Comparison of ENCODE assay signal across 31 mouse cellular contexts in genomic region chr4:128844566-128844965, GRCm38 (mm10). TPM values are rescaled to one million over a fixed set of nuclear protein-coding genes. Genes with fewer than 3 reads are reported as not detected.
DNase-seq lines count a peak whose midpoint lies in the region; ATAC-seq and TF ChIP-seq lines count a peak whose summit lies in the region.
"Had no signal": no experiment of that assay in that cellular context is flagged by ENCODE, and none has a peak within 500 bp of the region (broad histone marks: within the 10 kb centered on the region; RNA-seq: fewer than 3 reads in every experiment).

No protein-coding gene starts in this region.

- intact Hi-C loops in left cerebral cortex, postnatal 14 days (cut with DNase I), result no loop called here

- H3K27ac ChIP-seq in hindbrain, embryonic 10.5 days, result peak overlapping the region; percentile 36; the same call in 1 of the 2 replicates
- no peak overlapping the region for H3K27ac ChIP-seq in hindbrain, embryonic 11.5 days (ENCODE audit: low read depth, low read length)
- H3K27ac ChIP-seq in midbrain, embryonic 14.5 days (replicated peaks; ENCODE audit: low read depth, low read length), result no peak overlapping the region; the same call in 1 of the 2 replicates
- H3K27ac ChIP-seq in midbrain, embryonic 16.5 days (ENCODE audit: low read length), result no peak overlapping the region
- no peak overlapping the region for H3K27ac ChIP-seq in forebrain, embryonic 14.5 days (ENCODE audit: low read depth, low read length)
- no peak overlapping the region for H3K27ac ChIP-seq in stomach, postnatal 0 days (replicated peaks)
- H3K27ac ChIP-seq: embryonic facial prominence, embryonic 13.5 days; hindbrain, embryonic 12.5 days; liver, embryonic 14.5 days; midbrain, embryonic 10.5 days had no signal

- no peaks in the 10 kb centered on the region for H3K27me3 ChIP-seq in hindbrain, embryonic 10.5 days (ENCODE audit: insufficient read depth, poor library complexity, severe bottlenecking)
- no peaks in the 10 kb centered on the region for H3K27me3 ChIP-seq in hindbrain, embryonic 11.5 days (ENCODE audit: control insufficient read depth, insufficient read depth, low read length)
- no peaks in the 10 kb centered on the region for H3K27me3 ChIP-seq in midbrain, embryonic 14.5 days (ENCODE audit: control insufficient read depth, insufficient read depth, low read length)
- no peaks in the 10 kb centered on the region for H3K27me3 ChIP-seq in midbrain, embryonic 16.5 days (ENCODE audit: control insufficient read depth, insufficient read depth, low read depth, low read length)
- H3K27me3 ChIP-seq in forebrain, embryonic 14.5 days (replicated peaks; ENCODE audit: control insufficient read depth, insufficient read depth, low read length), result no peaks in the 10 kb centered on the region
- H3K27me3 ChIP-seq in stomach, postnatal 0 days (ENCODE audit: control insufficient read depth, insufficient read depth, low read length), result no peaks in the 10 kb centered on the region
- H3K27me3 ChIP-seq: embryonic facial prominence, embryonic 13.5 days; hindbrain, embryonic 12.5 days; Patski had no signal

- no peak for DNase-seq in hindbrain, embryonic 10.5 days (ENCODE audit: low spot score)
- no peak for DNase-seq in hindbrain, embryonic 11.5 days (ENCODE audit: low spot score)
- DNase-seq in midbrain, embryonic 14.5 days, result peak; percentile 23
- DNase-seq in forebrain, embryonic 14.5 days (ENCODE audit: low spot score), result peak; percentile 13
- DNase-seq in stomach, postnatal 0 days (ENCODE audit: low spot score), result no peak
- no peak for DNase-seq in thymus, postnatal 25 days
- no peak for DNase-seq in left cerebral cortex, postnatal 14 days (ENCODE audit: low spot score in 2 of 2)
- DNase-seq: adrenal gland, postnatal 10 days; cerebellum, adult 11 months; cerebellum, adult 9-11 months; embryo, embryonic 11 days; gastrocnemius, postnatal 10 days; heart, postnatal 14 days; kidney, adult 8-10 months; kidney, postnatal 10 days; layer of hippocampus, adult 9-11 months; liver; lung, adult 2 months; lung, postnatal 14 days; right cerebral cortex, adult 18-20 months; spleen, adult 18-20 months; thymus, adult 2 months; thymus, postnatal 4 days had no signal

- peaks cover 44% of the 10 kb centered on the region for H3K4me1 ChIP-seq in hindbrain, embryonic 10.5 days (replicated peaks)
- 0 out of 2 replicates have a peak, but pooled peaks cover 2% of the 10 kb centered on the region for H3K4me1 ChIP-seq in hindbrain, embryonic 11.5 days (replicated peaks; ENCODE audit: control insufficient read depth, insufficient read depth, low read length)
- peaks cover 5% of the 10 kb centered on the region; the same call in 1 of the 2 replicates for H3K4me1 ChIP-seq in midbrain, embryonic 14.5 days (ENCODE audit: control insufficient read depth, insufficient read depth, low read length)
- peaks cover 4% of the 10 kb centered on the region; the same call in 1 of the 2 replicates for H3K4me1 ChIP-seq in midbrain, embryonic 16.5 days (ENCODE audit: control insufficient read depth, insufficient read depth, low read length)
- H3K4me1 ChIP-seq in forebrain, embryonic 14.5 days (ENCODE audit: control insufficient read depth, insufficient read depth, low read length), result peaks cover 8% of the 10 kb centered on the region
- H3K4me1 ChIP-seq in stomach, postnatal 0 days (replicated peaks; ENCODE audit: control insufficient read depth, insufficient read depth), result peaks cover 5% of the 10 kb centered on the region

- ATAC-seq in hindbrain, embryonic 11.5 days (ENCODE audit: low FRiP score), result no peak
- no peak for ATAC-seq in midbrain, embryonic 14.5 days (ENCODE audit: low FRiP score, low TSS enrichment)
- no peak for ATAC-seq in midbrain, embryonic 16.5 days
- 0 out of 2 replicates have a peak, but pooled peaks have one; percentile 2 for ATAC-seq in forebrain, embryonic 14.5 days
- peak; percentile 34; the same call in 1 of the 2 replicates for ATAC-seq in stomach, postnatal 0 days (ENCODE audit: low FRiP score, low TSS enrichment)
- ATAC-seq: intestine, embryonic 16.5 days; Patski had no signal

- no peak for TF ChIP-seq CTCF in stomach, postnatal 0 days (IDR thresholded peaks at IDR 0.05; ENCODE audit: low read depth)

- no peak overlapping the region for H3K9ac ChIP-seq in hindbrain, embryonic 11.5 days (ENCODE audit: low read depth, low read length)
- H3K9ac ChIP-seq in midbrain, embryonic 14.5 days (replicated peaks; ENCODE audit: low read length), result no peak overlapping the region
- no peak overlapping the region for H3K9ac ChIP-seq in midbrain, embryonic 16.5 days (ENCODE audit: low read depth, low read length)
- no peak overlapping the region for H3K9ac ChIP-seq in forebrain, embryonic 14.5 days (ENCODE audit: low read length)
- no peak overlapping the region for H3K9ac ChIP-seq in stomach, postnatal 0 days (ENCODE audit: low read length)
- H3K9ac ChIP-seq: embryonic facial prominence, embryonic 13.5 days; hindbrain, embryonic 12.5 days; liver, embryonic 14.5 days had no signal

- no peak overlapping the region for H3K4me2 ChIP-seq in hindbrain, embryonic 11.5 days (replicated peaks; ENCODE audit: low read depth, low read length)
- no peak overlapping the region for H3K4me2 ChIP-seq in midbrain, embryonic 14.5 days (ENCODE audit: low read length)
- no peak overlapping the region for H3K4me2 ChIP-seq in midbrain, embryonic 16.5 days (ENCODE audit: low read length)
- no peak overlapping the region for H3K4me2 ChIP-seq in forebrain, embryonic 14.5 days (ENCODE audit: low read length)
- H3K4me2 ChIP-seq in stomach, postnatal 0 days (replicated peaks; ENCODE audit: low read depth), result no peak overlapping the region
- H3K4me2 ChIP-seq: embryonic facial prominence, embryonic 13.5 days; hindbrain, embryonic 12.5 days had no signal

- no peaks in the 10 kb centered on the region for H3K36me3 ChIP-seq in hindbrain, embryonic 10.5 days
- no peaks in the 10 kb centered on the region for H3K36me3 ChIP-seq in hindbrain, embryonic 11.5 days (ENCODE audit: control insufficient read depth, insufficient read depth, low read length)
- H3K36me3 ChIP-seq in midbrain, embryonic 14.5 days (ENCODE audit: control insufficient read depth, insufficient read depth, low read length), result no peaks in the 10 kb centered on the region
- no peaks in the 10 kb centered on the region for H3K36me3 ChIP-seq in midbrain, embryonic 16.5 days (ENCODE audit: control insufficient read depth, insufficient read depth, low read length)
- no peaks in the 10 kb centered on the region for H3K36me3 ChIP-seq in forebrain, embryonic 14.5 days (ENCODE audit: control insufficient read depth, insufficient read depth, low read length)
- H3K36me3 ChIP-seq in stomach, postnatal 0 days (ENCODE audit: control insufficient read depth, insufficient read depth, low read length), result no peaks in the 10 kb centered on the region
- H3K36me3 ChIP-seq: embryonic facial prominence, embryonic 13.5 days; G1E; hindbrain, embryonic 12.5 days; midbrain, embryonic 10.5 days had no signal

- WGBS in hindbrain, embryonic 10.5 days, result 47% methylated on average over 13 of the region's 13 CpGs
- 45% methylated on average over 13 of the region's 13 CpGs for WGBS in hindbrain, embryonic 11.5 days
- WGBS in midbrain, embryonic 14.5 days, result 34% methylated on average over 13 of the region's 13 CpGs
- 41% methylated on average over 13 of the region's 13 CpGs for WGBS in midbrain, embryonic 16.5 days
- WGBS in forebrain, embryonic 14.5 days, result 32% methylated on average over 13 of the region's 13 CpGs
- WGBS in stomach, postnatal 0 days, result 24% methylated on average over 13 of the region's 13 CpGs

- no peak overlapping the region for H3K4me3 ChIP-seq in hindbrain, embryonic 10.5 days
- no peak overlapping the region for H3K4me3 ChIP-seq in hindbrain, embryonic 11.5 days (ENCODE audit: low read depth, low read length)
- H3K4me3 ChIP-seq in midbrain, embryonic 14.5 days (replicated peaks; ENCODE audit: low read depth, low read length), result no peak overlapping the region
- H3K4me3 ChIP-seq in midbrain, embryonic 16.5 days (ENCODE audit: low read depth, low read length), result no peak overlapping the region
- H3K4me3 ChIP-seq in forebrain, embryonic 14.5 days (ENCODE audit: low read depth, low read length), result no peak overlapping the region
- H3K4me3 ChIP-seq in stomach, postnatal 0 days (ENCODE audit: low read depth, low read length), result no peak overlapping the region
- H3K4me3 ChIP-seq: embryonic facial prominence, embryonic 13.5 days; hindbrain, embryonic 12.5 days; midbrain, embryonic 10.5 days had no signal

- no peak for TF ChIP-seq EP300 in stomach, postnatal 0 days (optimal IDR thresholded peaks at IDR 0.05)

- H3K9me3 ChIP-seq in hindbrain, embryonic 10.5 days, result no peaks in the 10 kb centered on the region
- no peaks in the 10 kb centered on the region for H3K9me3 ChIP-seq in hindbrain, embryonic 11.5 days (ENCODE audit: control insufficient read depth, low read length)
- H3K9me3 ChIP-seq in midbrain, embryonic 14.5 days (ENCODE audit: control insufficient read depth, low read length), result no peaks in the 10 kb centered on the region
- H3K9me3 ChIP-seq in midbrain, embryonic 16.5 days (replicated peaks; ENCODE audit: control insufficient read depth, low read length, poor library complexity, severe bottlenecking), result no peaks in the 10 kb centered on the region
- no peaks in the 10 kb centered on the region for H3K9me3 ChIP-seq in forebrain, embryonic 14.5 days (replicated peaks; ENCODE audit: control insufficient read depth, low read length)
- no peaks in the 10 kb centered on the region for H3K9me3 ChIP-seq in stomach, postnatal 0 days (ENCODE audit: control insufficient read depth, low read length)
- H3K9me3 ChIP-seq: embryonic facial prominence, embryonic 13.5 days; G1E; hindbrain, embryonic 12.5 days; midbrain, embryonic 10.5 days had no signal

RNA-seq across cellular contexts. Expression of gene Zfp362, which starts 38.7 kb away (rescaled TPM):
- 36.1 and 45.3 TPM in 2 replicates for polyA plus RNA-seq in hindbrain, embryonic 10.5 days (2016; fragmentation: Nextera tagmentation; extraction: Ambion mirVana)
- polyA plus RNA-seq in hindbrain, embryonic 11.5 days (2014; fragmentation: Nextera tagmentation; extraction: Ambion mirVana), result 29.5 and 30.4 TPM in 2 replicates
- 28.3 and 35.7 TPM in 2 replicates for polyA plus RNA-seq in midbrain, embryonic 14.5 days (2014; fragmentation: Nextera tagmentation; extraction: Ambion mirVana)
- polyA plus RNA-seq in midbrain, embryonic 16.5 days (2015; fragmentation: Nextera tagmentation; extraction: Ambion mirVana), result 30.8 and 32.8 TPM in 2 replicates
- 26.1 and 31.3 TPM in 2 replicates for polyA plus RNA-seq in forebrain, embryonic 14.5 days (2014; fragmentation: Nextera tagmentation; extraction: Ambion mirVana)
- 11.3 and 13.9 TPM in 2 replicates for polyA plus RNA-seq in stomach, postnatal 0 days (2015; fragmentation: Nextera tagmentation; extraction: Ambion mirVana)
- total RNA-seq in left cerebral cortex, postnatal 14 days (2021), result 10 to 100 TPM; 37.9 to 39.1 TPM

RNA-seq across cellular contexts. Expression of gene Trim62, which starts 38.8 kb away (rescaled TPM):
- 12.1 and 14.5 TPM in 2 replicates for polyA plus RNA-seq in hindbrain, embryonic 10.5 days (2016; fragmentation: Nextera tagmentation; extraction: Ambion mirVana)
- 13.0 and 13.1 TPM in 2 replicates for polyA plus RNA-seq in hindbrain, embryonic 11.5 days (2014; fragmentation: Nextera tagmentation; extraction: Ambion mirVana)
- polyA plus RNA-seq in midbrain, embryonic 14.5 days (2014; fragmentation: Nextera tagmentation; extraction: Ambion mirVana), result 22.4 and 27.3 TPM in 2 replicates
- polyA plus RNA-seq in midbrain, embryonic 16.5 days (2015; fragmentation: Nextera tagmentation; extraction: Ambion mirVana), result 17.6 and 18.5 TPM in 2 replicates
- polyA plus RNA-seq in forebrain, embryonic 14.5 days (2014; fragmentation: Nextera tagmentation; extraction: Ambion mirVana), result 9.3 and 10.5 TPM in 2 replicates
- polyA plus RNA-seq in stomach, postnatal 0 days (2015; fragmentation: Nextera tagmentation; extraction: Ambion mirVana), result 2.6 and 3.5 TPM in 2 replicates
- 10 to 100 TPM; 18.1 to 23.0 TPM for total RNA-seq in left cerebral cortex, postnatal 14 days (2021)
- polyA plus RNA-seq: G1E had no signal

Comparison
In these comparisons a context has a peak if more than half of its experiments do, and no peak if none do; other contexts are left out.
1. DNase-seq: peak in midbrain, embryonic 14.5 days (single experiment) and forebrain, embryonic 14.5 days (single experiment); none in hindbrain, embryonic 10.5 days (single experiment), hindbrain, embryonic 11.5 days (single experiment), stomach, postnatal 0 days (single experiment), thymus, postnatal 25 days (single experiment) and left cerebral cortex, postnatal 14 days (0 of 2).
2. ATAC-seq: peak in forebrain, embryonic 14.5 days (single experiment) and stomach, postnatal 0 days (single experiment); none in hindbrain, embryonic 11.5 days (single experiment), midbrain, embryonic 14.5 days (single experiment) and midbrain, embryonic 16.5 days (single experiment).